Mouse (Mus musculus): ENCODE results near the gene Dab2ip.

Gene Dab2ip

DNA sequence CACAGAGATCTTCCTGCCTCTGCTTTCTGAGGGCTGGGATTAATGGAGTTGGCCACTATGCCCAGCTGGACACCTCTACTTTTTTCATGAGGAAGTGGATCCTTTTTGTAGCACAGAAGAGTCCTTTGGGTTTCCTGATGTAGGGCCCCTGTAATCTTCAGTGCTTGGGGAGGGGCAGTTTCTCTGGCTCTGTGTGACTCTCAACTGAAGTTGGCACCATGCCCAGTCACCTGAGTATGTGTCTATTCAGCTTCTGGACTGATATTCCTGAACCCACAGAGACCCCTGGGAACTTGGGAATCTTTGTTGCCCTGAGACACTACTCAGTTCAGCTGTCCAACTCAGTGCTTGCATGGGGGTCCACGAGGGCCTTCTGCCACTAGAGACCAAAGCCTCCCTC, 37.0 kb downstream of the Dab2ip start:
- no peak for DNase-seq (ENCODE audit: low read depth, low spot score)

GRCm38 (mm10) chr2:35595718-35596117, 37.7 kb downstream of the Dab2ip start:
- DNase-seq (ENCODE audit: low read depth, low spot score): peak; percentile 60

GRCm38 (mm10) chr2:35596796-35597195, 38.7 kb downstream of the Dab2ip start:
- no peak for DNase-seq (ENCODE audit: low read depth, low spot score)

DNA sequence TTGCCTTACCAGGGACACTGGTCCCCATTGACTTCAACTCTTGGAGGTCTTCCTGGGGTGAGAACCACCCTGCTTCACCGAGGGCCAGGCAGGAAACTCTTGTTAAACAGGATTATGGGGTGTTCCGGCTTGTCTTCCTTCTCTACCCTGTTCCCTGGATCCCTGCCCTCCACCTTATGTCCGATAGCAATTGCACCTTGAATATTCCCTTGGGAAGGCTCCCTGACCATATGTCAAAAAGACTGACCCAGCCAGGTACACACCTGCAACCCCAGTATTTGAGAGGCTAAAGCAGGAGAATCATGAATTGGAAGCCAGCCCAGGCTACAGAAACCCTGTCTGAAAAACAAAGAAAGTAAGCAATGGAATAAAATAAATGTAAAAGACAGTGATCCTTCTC, 40.8 kb downstream of the Dab2ip start:
- DNase-seq (ENCODE audit: low read depth, low spot score): no peak

DNA sequence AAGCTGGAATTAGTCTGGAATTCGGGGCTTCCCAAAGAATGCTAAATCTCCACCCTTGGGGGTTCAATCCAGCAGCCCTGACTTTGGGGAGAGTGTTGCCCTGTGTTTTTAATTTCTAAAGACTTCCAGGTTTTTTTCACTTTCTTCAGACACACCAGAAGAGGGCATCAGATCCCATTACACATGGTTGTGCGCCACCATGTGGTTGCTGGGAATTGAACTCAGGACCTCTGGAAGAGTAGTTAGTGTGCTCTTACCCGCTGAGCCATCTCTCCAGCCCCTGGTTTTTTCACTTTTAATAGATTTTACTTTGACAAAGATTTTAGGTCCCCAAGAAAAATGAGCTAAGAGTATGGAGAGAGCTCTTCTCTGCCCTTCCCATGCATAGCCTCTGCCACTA, 43.6 kb downstream of the Dab2ip start:
- no peak for DNase-seq (ENCODE audit: low read depth, low spot score)

DNA sequence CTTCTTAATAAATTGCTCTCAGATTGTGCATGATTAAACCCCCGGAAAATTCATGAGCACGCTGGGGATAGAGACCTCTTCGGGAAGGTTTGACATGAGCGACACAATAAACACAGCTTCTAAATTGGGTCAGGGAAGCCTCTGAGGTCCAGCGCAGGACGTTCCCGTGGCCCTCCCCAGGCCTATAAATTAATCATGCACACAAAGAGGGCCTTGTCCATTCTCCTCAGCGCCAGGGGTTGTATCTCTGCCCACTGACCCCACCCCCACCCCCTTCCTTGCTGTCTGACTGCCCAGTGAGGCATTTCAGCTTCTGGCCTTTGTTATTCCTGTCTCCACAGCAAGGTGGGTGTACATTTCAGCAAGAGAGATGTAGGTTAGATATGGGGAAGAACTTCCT, 49.4 kb downstream of the Dab2ip start:
- DNase-seq (ENCODE audit: low read depth, low spot score): no peak

GRCm38 (mm10) chr2:35608856-35609255, 50.8 kb downstream of the Dab2ip start:
- DNase-seq (ENCODE audit: low read depth, low spot score): no peak

GRCm38 (mm10) chr2:35609317-35609716, 51.3 kb downstream of the Dab2ip start:
- no peak for DNase-seq (ENCODE audit: low read depth, low spot score)

- peak; percentile 67 for DNase-seq (ENCODE audit: low read depth, low spot score)
Observed at GRCm38 (mm10) chr2:35610168-35610951, 52.3 kb downstream of the Dab2ip start.

DNA sequence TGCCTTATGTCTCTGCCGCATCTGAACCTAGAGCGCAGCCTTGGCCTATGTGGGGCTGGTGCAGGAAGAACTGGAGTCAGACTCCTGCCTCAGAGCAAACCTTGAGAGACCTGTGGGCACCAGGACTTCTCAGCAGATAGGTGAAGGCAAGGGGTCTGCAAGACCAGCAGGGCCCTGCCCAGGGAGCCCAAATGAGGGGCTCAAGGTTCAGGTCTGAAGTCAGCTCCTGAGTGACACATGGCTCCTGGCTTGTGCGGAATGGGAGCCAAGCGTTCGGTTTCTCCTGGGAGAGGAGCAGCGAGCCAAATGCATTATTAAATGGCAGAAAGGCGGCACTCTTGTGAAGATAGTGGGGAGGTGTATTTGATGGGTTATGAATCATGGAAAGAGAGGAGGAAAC, 52.9 kb downstream of the Dab2ip start:
- DNase-seq (ENCODE audit: low read depth, low spot score): no peak

DNA sequence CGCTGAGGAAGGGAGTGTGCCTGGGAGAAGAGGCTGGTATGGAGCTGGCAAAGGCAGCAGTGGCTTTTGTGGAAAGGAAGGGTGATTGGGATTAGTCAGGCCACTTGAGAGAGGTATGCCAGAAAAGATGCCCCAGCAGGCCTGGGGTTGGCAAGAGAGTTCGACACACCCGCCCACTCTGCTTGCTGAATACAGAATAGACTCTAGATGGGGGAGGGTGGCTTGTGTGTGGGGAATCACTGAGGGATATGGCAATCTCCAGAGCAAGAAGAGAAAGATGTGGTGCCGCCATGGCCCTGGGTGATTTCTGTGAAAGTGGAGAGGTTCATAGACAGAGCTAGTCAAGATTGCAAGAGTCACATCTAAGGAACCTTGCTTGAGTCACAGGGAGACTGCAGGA, 53.6 kb downstream of the Dab2ip start:
- no peak for DNase-seq (ENCODE audit: low read depth, low spot score)

DNA sequence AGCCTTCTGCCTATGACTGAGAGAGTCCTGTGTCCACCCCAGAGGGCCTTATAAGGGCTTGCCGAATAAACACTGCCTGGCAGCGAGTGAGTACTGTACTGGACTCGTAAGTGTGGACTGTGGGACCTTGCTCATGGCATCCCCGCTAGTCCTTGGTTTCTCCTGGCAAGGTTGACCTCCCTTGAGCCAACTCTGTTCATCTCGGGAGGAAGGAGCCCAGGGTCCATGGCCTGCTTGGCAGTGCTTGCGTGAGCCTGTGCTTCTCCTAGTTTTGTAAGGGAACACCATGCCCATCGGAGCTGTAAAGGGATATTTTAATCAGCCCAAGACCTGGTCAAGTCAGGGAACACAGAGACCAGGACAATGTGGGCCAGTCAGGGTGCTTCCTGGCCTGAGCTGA, 54.2 kb downstream of the Dab2ip start:
- no peak for DNase-seq (ENCODE audit: low read depth, low spot score)

DNA sequence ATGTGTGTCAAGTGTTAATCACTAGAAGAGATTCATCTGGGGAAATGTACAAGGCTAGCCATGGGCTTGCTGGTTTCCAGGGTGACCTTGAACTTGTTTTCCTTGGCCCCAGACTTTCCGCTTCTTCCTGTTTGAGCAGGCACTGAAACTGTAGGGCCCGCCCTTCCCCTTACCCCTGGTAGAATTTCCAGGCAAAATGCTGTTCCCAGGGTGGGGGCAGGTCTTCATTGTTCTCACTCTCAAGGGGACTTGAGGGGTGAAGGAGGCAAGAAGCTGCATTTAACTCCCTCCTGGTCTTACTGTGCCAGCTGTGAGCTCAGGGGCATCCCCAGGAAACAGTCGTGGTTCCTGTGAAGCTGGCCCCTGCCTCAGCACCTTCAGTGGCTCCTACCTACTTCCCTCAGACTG, 55.9 kb downstream of the Dab2ip start:
- DNase-seq (ENCODE audit: low read depth, low spot score): peak; percentile 88

- no peak for DNase-seq (ENCODE audit: low read depth, low spot score)
Observed at GRCm38 (mm10) chr2:35614411-35614810, 56.3 kb downstream of the Dab2ip start.

DNA sequence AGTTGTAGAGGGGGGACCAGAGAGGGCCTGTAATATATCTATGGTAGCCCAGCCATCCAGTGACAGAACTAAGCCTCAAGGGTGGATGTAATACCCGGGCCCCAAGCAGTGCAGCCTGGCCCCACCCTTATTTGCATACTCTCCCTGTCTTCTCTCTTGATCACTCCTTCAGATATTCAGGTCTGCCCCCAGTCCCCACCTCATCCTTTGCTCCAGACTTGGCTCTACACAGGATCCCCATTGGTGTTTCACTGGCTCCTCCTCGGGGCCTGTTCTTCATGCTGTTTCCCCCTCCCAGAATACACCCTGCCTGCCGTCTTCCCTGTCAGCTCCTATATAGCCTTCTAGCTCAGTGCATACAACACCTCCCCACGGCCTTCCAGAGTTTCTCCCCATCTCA, 57.3 kb downstream of the Dab2ip start:
- peak; percentile 67 for DNase-seq (ENCODE audit: low read depth, low spot score)

GRCm38 (mm10) chr2:35615977-35616376, 57.9 kb downstream of the Dab2ip start:
- DNase-seq (ENCODE audit: low read depth, low spot score): peak; percentile 61

GRCm38 (mm10) chr2:35616891-35617658, 59.0 kb downstream of the Dab2ip start:
- no peak for DNase-seq (ENCODE audit: low read depth, low spot score)

DNA sequence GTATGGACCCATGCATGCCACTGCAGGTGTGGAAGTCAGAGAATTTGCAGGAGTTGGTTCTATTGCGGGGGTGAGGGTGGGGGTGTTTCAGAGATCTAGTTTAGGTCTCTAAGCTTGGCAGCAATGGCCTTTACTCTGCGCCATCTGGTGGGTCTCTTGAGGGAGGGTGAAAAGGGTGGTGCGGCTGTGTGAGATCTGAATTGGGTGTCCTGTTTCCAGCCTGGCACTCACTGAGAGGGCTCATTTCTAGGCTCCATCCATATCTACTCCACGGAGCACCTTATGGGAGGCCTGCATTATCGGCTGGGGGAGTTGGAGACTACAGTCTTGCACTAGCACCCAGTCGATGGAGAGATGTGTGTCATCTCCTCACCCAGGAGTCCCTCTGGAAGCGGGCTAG, 60.9 kb downstream of the Dab2ip start:
- DNase-seq (ENCODE audit: low read depth, low spot score): no peak

DNA sequence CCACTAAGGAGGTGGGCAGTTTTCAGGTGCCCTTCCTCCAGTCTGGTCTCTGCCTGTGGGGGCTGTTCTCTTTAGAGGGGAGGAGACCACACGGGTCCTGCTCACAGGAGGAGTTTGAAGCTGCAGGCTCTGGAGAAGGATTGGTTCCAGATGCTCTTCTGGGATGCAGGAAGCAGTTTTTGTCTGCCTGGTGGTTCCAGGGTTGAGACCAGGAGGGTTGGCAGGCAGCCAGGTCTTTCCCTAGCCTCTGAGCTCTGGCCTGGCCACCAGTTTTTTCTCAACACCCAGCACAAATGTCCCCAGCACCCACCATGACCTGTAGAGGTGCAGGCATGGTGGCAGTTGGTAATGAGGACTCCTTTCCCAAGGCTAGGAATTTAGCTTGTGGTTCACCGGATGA, 61.5 kb downstream of the Dab2ip start:
- no peak for DNase-seq (ENCODE audit: low read depth, low spot score)

DNA sequence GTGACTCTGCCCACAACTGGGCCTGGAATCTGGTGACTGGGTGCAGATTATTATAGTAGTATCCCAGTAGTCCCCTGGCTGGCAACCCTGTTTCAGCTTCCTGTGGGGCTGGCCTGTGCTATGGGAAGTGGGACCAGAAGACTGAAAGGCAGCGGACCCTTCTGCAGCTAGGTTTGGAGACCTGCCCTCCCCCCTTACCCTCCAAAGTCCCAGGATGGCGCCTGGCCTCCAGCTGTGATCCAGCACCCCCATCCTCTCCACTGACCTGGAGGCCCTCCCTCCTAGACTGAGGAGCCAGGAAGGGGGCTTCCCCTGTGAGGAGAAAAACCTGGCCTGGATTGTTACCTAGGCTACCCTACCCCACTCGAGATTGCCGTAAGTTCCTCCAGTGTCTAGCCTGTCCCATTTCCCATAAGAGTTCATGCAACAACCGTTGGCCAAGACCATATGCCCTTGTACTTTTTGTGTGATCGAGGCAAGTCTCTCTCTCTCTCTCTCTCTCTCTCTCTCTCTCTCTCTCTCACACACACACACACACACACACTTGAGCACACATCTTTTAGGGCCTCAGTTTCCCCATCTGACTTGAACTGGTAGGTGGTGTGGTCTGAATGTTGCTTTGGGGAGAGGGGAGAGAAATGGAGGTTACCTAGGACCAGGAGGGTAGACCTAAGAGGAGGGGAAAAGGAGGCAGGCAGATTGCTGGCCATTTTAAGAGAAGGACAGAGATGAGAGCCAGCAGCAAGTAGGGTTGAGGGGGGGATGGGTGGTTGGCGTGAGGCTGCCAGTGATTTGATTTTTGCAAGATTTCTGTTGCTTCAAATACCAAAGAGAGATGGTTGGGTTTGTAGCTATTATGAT, 62.5 kb downstream of the Dab2ip start:
- DNase-seq (ENCODE audit: low read depth, low spot score): no peak

GRCm38 (mm10) chr2:35621225-35621519, 63.1 kb downstream of the Dab2ip start:
- no peak for DNase-seq (ENCODE audit: low read depth, low spot score)

DNA sequence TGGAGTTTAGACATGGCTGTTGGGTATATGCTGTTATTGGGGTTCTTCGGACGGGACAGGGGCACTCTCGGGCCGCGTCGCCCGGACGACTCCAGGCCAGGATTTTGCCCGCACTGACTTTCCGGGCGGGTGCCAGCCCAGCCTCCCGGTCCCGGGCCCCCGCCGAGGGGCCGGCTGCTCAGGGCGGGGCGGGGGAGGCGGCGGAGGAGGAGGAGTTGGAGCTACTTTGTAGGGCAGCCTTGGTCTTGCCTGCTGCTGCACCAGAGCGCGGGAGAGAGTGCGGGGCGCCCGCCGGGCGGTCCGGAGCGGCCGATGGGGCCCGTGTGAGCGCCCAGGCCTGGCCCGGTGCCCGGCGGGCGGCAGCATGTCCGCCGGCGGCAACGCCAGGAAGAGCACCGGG, 63.7 kb downstream of the Dab2ip start:
- DNase-seq (ENCODE audit: low read depth, low spot score): peak; percentile 51
